Mouse (Mus musculus): Measurements from ENCODE around the gene Yif1a.

The Yif1a gene

DNA sequence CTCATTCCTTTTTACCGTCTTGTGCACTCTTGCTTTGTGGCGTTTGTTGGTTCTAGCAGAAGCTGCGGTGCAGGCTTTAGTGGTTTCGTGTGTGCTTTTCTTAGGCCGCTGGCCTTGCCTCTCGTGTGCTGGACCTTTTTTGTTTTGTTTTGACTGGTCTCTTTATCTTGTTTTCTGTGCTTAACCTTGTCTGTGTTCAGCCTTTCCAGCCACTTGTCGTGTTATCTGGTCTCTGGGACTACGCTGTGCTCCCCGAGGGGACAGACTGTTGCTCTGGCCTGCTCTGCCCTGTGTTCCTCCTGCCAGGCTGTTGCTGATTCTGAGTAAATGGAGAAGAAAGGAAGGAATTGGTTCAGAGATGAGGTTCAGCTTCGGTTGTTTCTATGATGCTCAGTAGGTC, 34.2 kb downstream of the Yif1a start:
- DNase-seq, result no peak

- DNase-seq, result no peak
Measured at GRCm38 (mm10) chr19:5123241-5123640, 34.9 kb downstream of the Yif1a start.

DNA sequence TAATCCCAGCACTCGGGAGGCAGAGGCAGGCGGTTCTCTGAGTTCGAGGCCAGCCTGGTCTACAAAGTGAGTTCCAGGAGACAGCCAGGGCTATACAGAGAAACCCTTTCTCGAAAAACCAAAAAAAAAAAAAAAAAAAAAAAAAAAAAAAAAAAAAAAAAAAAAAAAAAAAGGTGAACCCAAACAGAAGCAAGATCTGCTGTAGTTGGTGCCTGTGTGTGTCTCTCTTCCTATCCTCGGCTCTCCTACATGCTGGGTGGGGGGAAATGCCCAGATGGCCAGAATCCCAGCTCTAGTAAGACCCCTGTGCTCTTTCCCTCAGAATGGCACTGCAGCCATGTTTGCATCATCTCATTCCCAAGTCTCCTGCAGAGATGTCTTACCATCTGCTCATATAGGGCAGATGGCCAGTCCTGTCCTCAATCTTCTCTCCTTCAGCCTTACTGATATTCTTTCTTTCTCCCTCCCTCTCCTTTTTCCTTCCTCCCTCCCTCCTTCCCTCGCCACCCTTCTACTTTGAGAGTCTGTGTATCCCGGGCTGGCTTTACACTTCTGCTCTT, 35.8 kb downstream of the Yif1a start:
- no peak for DNase-seq

DNA sequence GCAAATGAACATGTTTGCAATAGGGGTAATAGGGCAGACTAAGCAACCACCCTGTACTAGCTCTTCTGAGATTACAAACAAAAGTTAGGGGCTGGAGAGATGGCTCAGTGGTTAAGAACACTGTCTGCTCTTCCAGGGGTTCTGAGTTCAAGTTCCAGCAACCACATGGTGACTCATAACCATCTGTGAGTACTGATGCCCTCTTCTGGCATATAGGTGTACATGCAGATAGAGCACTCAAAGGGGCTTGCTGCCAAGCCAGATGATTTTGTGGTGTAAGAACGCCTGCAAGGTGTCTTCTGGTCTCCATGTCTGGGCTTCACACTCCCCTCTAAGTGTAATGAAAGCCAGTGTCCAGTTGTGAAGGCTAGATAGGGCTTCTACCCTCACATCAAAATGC, 41.4 kb downstream of the Yif1a start:
- no peak for DNase-seq

GRCm38 (mm10) chr19:5131237-5131636, 42.9 kb downstream of the Yif1a start:
- no peak for DNase-seq

DNA sequence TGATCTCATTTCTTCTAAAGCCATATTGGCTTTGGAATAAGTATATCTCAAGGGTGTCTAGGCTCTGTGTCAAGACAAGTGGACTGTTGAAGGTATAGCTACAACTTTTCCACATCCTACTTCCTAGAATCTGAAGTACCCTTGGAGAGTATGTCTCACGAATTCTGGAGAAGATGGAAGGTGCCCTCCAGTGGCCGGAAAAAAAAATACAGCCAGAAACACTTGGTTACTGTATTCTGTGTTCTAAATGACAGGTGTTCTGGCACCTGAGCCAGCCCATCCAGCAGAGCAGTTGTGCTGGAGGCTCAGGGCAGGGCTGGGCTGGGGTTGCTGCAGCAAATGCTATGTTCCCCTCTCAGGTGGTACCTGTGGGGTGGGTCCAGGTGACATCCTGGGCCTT, 51.3 kb downstream of the Yif1a start:
- DNase-seq, result peak; percentile 56 to 72

Data from lung, adult 18-20 months (tissue).